Mouse (Mus musculus): ENCODE data around the gene Ecm2.

- TF ChIP-seq GATA1 (IDR thresholded peaks at IDR 0.05; ENCODE audit: low read length) (no peak), TAL1 (IDR thresholded peaks at IDR 0.05; ENCODE audit: low read length) (no peak)
Measured at GRCm38 (mm10) chr13:49471981-49472675, 32.5 kb upstream of the Ecm2 start.
